Mouse (Mus musculus): ENCODE results near the gene Ipo9. TPM values are rescaled to one million over a fixed set of nuclear protein-coding genes. Genes with fewer than 3 reads are reported as not detected.

Gene Ipo9
- polyA plus RNA-seq, 1 experiment, result 1.3 TPM

- H3K4me3 ChIP-seq (replicated peaks), result no peak overlapping the region
- H3K4me1 ChIP-seq, result peaks cover 6% of the 10 kb centered on the region; the same call in 1 of the 2 replicates
- H3K27me3 ChIP-seq (replicated peaks), result peaks cover 66% of the 10 kb centered on the region
- no peak for TF ChIP-seq FLI1 (IDR thresholded peaks at IDR 0.05; ENCODE audit: low read length)
- no peak for TF ChIP-seq GATA1 (IDR thresholded peaks at IDR 0.05; ENCODE audit: borderline replicate concordance, low read length)
- peaks cover 7% of the 10 kb centered on the region for H3K9me3 ChIP-seq
- H3K36me3 ChIP-seq (replicated peaks; ENCODE audit: low read length), result no peaks in the 10 kb centered on the region
Observed at GRCm38 (mm10) chr1:135361491-135361890, 68.8 kb downstream of the Ipo9 start.

- TF ChIP-seq GATA1 (IDR thresholded peaks at IDR 0.05; ENCODE audit: borderline replicate concordance, low read length) (no peak), FLI1 (IDR thresholded peaks at IDR 0.05; ENCODE audit: low read length) (no peak)
- peaks cover 67% of the 10 kb centered on the region for H3K27me3 ChIP-seq (replicated peaks)
- H3K4me1 ChIP-seq, result peaks cover 6% of the 10 kb centered on the region; the same call in 1 of the 2 replicates
- H3K4me3 ChIP-seq (replicated peaks), result no peak overlapping the region
- H3K9me3 ChIP-seq, result peaks cover 7% of the 10 kb centered on the region
- H3K36me3 ChIP-seq (replicated peaks; ENCODE audit: low read length), result no peaks in the 10 kb centered on the region
Observed at GRCm38 (mm10) chr1:135359071-135359470, 71.2 kb downstream of the Ipo9 start.

GRCm38 (mm10) chr1:135351953-135352352 is 78.3 kb downstream of the Ipo9 start:
- peaks cover 66% of the 10 kb centered on the region for H3K27me3 ChIP-seq (replicated peaks)
- no peaks in the 10 kb centered on the region for H3K36me3 ChIP-seq (replicated peaks; ENCODE audit: low read length)
- H3K4me1 ChIP-seq, result peaks cover 3% of the 10 kb centered on the region; the same call in 1 of the 2 replicates
- H3K9me3 ChIP-seq, result no peaks in the 10 kb centered on the region
- no peak overlapping the region for H3K4me3 ChIP-seq (replicated peaks)
- TF ChIP-seq GATA1 (IDR thresholded peaks at IDR 0.05; ENCODE audit: borderline replicate concordance, low read length), result no peak
- TF ChIP-seq FLI1 (IDR thresholded peaks at IDR 0.05; ENCODE audit: low read length), result no peak

GRCm38 (mm10) chr1:135347498-135348169 is 82.7 kb downstream of the Ipo9 start:
- Histone ChIP-seq H3K36me3 (replicated peaks; ENCODE audit: low read length) (no peaks in the 10 kb centered on the region), H3K9me3 (no peaks in the 10 kb centered on the region), H3K4me1 (peaks cover 4% of the 10 kb centered on the region; the same call in 1 of the 2 replicates), H3K4me3 (replicated peaks) (no peak overlapping the region), H3K27me3 (replicated peaks) (peaks cover 53% of the 10 kb centered on the region)
- no peak for TF ChIP-seq FLI1 (IDR thresholded peaks at IDR 0.05; ENCODE audit: low read length)
- no peak for TF ChIP-seq GATA1 (IDR thresholded peaks at IDR 0.05; ENCODE audit: borderline replicate concordance, low read length)

- Histone ChIP-seq H3K36me3 (replicated peaks; ENCODE audit: low read length) (no peaks in the 10 kb centered on the region), H3K9me3 (no peaks in the 10 kb centered on the region), H3K4me3 (replicated peaks) (no peak overlapping the region), H3K27me3 (replicated peaks) (peaks cover 51% of the 10 kb centered on the region), H3K4me1 (peaks cover 4% of the 10 kb centered on the region; the same call in 1 of the 2 replicates)
- TF ChIP-seq FLI1 (IDR thresholded peaks at IDR 0.05; ENCODE audit: low read length) (no peak), GATA1 (IDR thresholded peaks at IDR 0.05; ENCODE audit: borderline replicate concordance, low read length) (no peak)
Observed at GRCm38 (mm10) chr1:135346891-135347290, 83.4 kb downstream of the Ipo9 start.

GRCm38 (mm10) chr1:135344026-135344425 is 86.3 kb downstream of the Ipo9 start:
- Histone ChIP-seq H3K4me3 (replicated peaks) (no peak overlapping the region), H3K9me3 (no peaks in the 10 kb centered on the region), H3K27me3 (replicated peaks) (peaks cover 45% of the 10 kb centered on the region), H3K4me1 (peaks cover 4% of the 10 kb centered on the region; the same call in 1 of the 2 replicates), H3K36me3 (replicated peaks; ENCODE audit: low read length) (no peaks in the 10 kb centered on the region)
- TF ChIP-seq FLI1 (IDR thresholded peaks at IDR 0.05; ENCODE audit: low read length) (no peak), GATA1 (IDR thresholded peaks at IDR 0.05; ENCODE audit: borderline replicate concordance, low read length) (no peak)

- H3K4me1 ChIP-seq, result peaks cover under 1% of the 10 kb centered on the region; the same call in 1 of the 2 replicates
- peaks cover 46% of the 10 kb centered on the region for H3K27me3 ChIP-seq (replicated peaks)
- no peak overlapping the region for H3K4me3 ChIP-seq (replicated peaks)
- TF ChIP-seq GATA1 (IDR thresholded peaks at IDR 0.05; ENCODE audit: borderline replicate concordance, low read length), result no peak
- TF ChIP-seq FLI1 (IDR thresholded peaks at IDR 0.05; ENCODE audit: low read length), result no peak
- H3K36me3 ChIP-seq (replicated peaks; ENCODE audit: low read length), result no peaks in the 10 kb centered on the region
- no peaks in the 10 kb centered on the region for H3K9me3 ChIP-seq
Observed at GRCm38 (mm10) chr1:135341947-135342346, 88.4 kb downstream of the Ipo9 start.

Other genes with a start within 250 kb of the Ipo9 start
- gene Elf3, start 171.9 kb downstream of the Ipo9 start, polyA plus RNA-seq (2012; ENCODE audit: insufficient read depth, low replicate concordance), result not detected in 2 replicates
- gene Rnpep, start 146.4 kb downstream of the Ipo9 start, polyA plus RNA-seq (2012; ENCODE audit: insufficient read depth, low replicate concordance), result 15.5 and 18.7 TPM in 2 replicates
- gene Timm17a, start 116.7 kb downstream of the Ipo9 start, polyA plus RNA-seq (2012; ENCODE audit: insufficient read depth, low replicate concordance), result 2.2 and 5.0 TPM in 2 replicates
- not detected in 2 replicates for gene Lmod1, start 105.7 kb downstream of the Ipo9 start, polyA plus RNA-seq (2012; ENCODE audit: insufficient read depth, low replicate concordance)
- gene Shisa4, start 55.3 kb downstream of the Ipo9 start, polyA plus RNA-seq (2012; ENCODE audit: insufficient read depth, low replicate concordance), result 0.34 TPM in 1 of 2 replicates, not detected in the other
- 13.4 and 13.9 TPM in 2 replicates for gene Nav1, start 176.8 kb upstream of the Ipo9 start, polyA plus RNA-seq (2012; ENCODE audit: insufficient read depth, low replicate concordance)